10 mouse cellular contexts compared by ENCODE assay signal in the genomic region with DNA sequence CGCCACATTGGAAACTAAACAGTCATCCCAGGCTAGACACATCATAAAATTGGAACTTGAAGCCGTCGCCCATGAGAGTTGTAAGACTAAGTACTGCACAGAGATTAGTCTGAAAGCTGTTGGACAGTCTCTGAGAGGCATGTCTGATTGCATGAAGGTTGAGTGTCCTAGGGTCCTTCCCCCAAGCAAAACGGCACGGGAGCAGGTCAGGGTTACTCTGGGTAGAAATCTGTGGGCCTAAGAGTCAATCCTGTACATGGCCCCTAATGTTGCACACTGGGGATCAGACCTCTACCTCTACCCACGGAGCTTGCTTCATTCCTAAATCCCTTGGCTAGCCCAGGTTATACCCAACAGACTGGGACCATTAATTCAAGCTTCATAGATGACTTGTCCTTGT. TPM values are rescaled to one million over a fixed set of nuclear protein-coding genes. Genes with fewer than 3 reads are reported as not detected.
DNase-seq lines count a peak whose midpoint lies in the region; ATAC-seq and TF ChIP-seq lines count a peak whose summit lies in the region.
"Not testable (repeated sequence)": the region's sequence is repeated elsewhere in the genome, so short reads cannot be mapped to it uniquely, and the experiment has no call there.
"Had no signal": no experiment of that assay in that cellular context is flagged by ENCODE, and none has a peak within 500 bp of the region (broad histone marks: within the 10 kb centered on the region; RNA-seq: fewer than 3 reads in every experiment).

No protein-coding gene starts in this region.

- TF ChIP-seq POLR2A in bone marrow macrophage, adult 2 months (IDR thresholded peaks at IDR 0.05; ENCODE audit: borderline replicate concordance, low read depth, low read length), result not testable (repeated sequence)

- not testable (repeated sequence) for H3K4me1 ChIP-seq in ES-E14 (ENCODE audit: control insufficient read depth in 2 of 2, insufficient read depth in 2 of 2, low read length in 2 of 2, poor library complexity in 1 of 2); hindbrain, embryonic 14.5 days (replicated peaks; ENCODE audit: control insufficient read depth, insufficient read depth, low read length)
- H3K4me1 ChIP-seq in bone marrow macrophage, adult 2 months (ENCODE audit: control insufficient read depth, insufficient read depth, low read length), result peaks cover 16% of the 10 kb centered on the region

- not testable (repeated sequence) for DNase-seq in ES-E14 (ENCODE audit: low read depth, low spot score)
- peak; percentile 63 for DNase-seq in R1 (ENCODE audit: low read depth, low spot score)
- DNase-seq in heart, adult 11 months, result peak; percentile 53
- DNase-seq in hindbrain, embryonic 14.5 days (ENCODE audit: low spot score), result peak; percentile 10

- not testable (repeated sequence) for H3K4me2 ChIP-seq in hindbrain, embryonic 14.5 days (replicated peaks)

- H3K27ac ChIP-seq in ES-E14 (ENCODE audit: insufficient read depth, low read depth, low read length, poor library complexity, severe bottlenecking), result peak overlapping the region; percentile 64; the same call in 1 of the 2 replicates
- H3K27ac ChIP-seq in bone marrow macrophage, adult 2 months (ENCODE audit: insufficient read depth, low read depth, low read length), result peak overlapping the region; percentile 27
- not testable (repeated sequence) for H3K27ac ChIP-seq in hindbrain, embryonic 14.5 days
- 0 out of 2 replicates have a peak overlapping the region, but pooled peaks have one; percentile 17 for H3K27ac ChIP-seq in macrophage

- not testable (repeated sequence) for H3K9ac ChIP-seq in ES-E14 (ENCODE audit: insufficient read depth, low read depth, low read length, poor library complexity, severe bottlenecking); hindbrain, embryonic 14.5 days

- TF ChIP-seq CTCF in bone marrow macrophage, adult 2 months (IDR thresholded peaks at IDR 0.05; ENCODE audit: low read depth, low read length), result not testable (repeated sequence)

- WGBS in hindbrain, embryonic 14.5 days, result 98% methylated on average over 6 of the region's 6 CpGs
- 93% methylated on average over 5 of the region's 6 CpGs for WGBS in macrophage (ENCODE audit: missing documents)

- not testable (repeated sequence) for H3K36me3 ChIP-seq in ES-E14 (ENCODE audit: control insufficient read depth, insufficient read depth, low read length, poor library complexity, severe bottlenecking); hindbrain, embryonic 14.5 days (replicated peaks; ENCODE audit: control insufficient read depth, insufficient read depth); macrophage (ENCODE audit: inconsistent target)

- not testable (repeated sequence) for H3K27me3 ChIP-seq in hindbrain, embryonic 14.5 days (ENCODE audit: control insufficient read depth, insufficient read depth, low read length)

- H3K9me3 ChIP-seq in ES-E14 (ENCODE audit: control insufficient read depth, insufficient read depth, low read depth, low read length); hindbrain, embryonic 14.5 days (ENCODE audit: control insufficient read depth, low read length): not testable (repeated sequence)

- in situ Hi-C loops in ES-E14 (cut with MboI; ENCODE audit: low sequenced_read_pairs in 2 of 2, unreplicated experiment in 2 of 2), result not testable (repeated sequence)

- H3K4me3 ChIP-seq in ES-E14 (ENCODE audit: insufficient read depth in 1 of 2, low read depth in 1 of 2, low read length in 2 of 2, poor library complexity in 1 of 2, severe bottlenecking in 1 of 2); bone marrow macrophage, adult 2 months (ENCODE audit: insufficient read depth, low read length); hindbrain, embryonic 14.5 days (replicated peaks; ENCODE audit: low read length); macrophage (ENCODE audit: inconsistent target): not testable (repeated sequence)

- H3K79me2 ChIP-seq in macrophage (ENCODE audit: inconsistent target), result not testable (repeated sequence)

- ATAC-seq in hindbrain, embryonic 14.5 days (ENCODE audit: low FRiP score), result not testable (repeated sequence)

RNA-seq across cellular contexts. Expression of a gene that starts 25.8 kb away (rescaled TPM):
- 11.1 and 12.7 TPM in 2 replicates for total RNA-seq in ES-E14 (2012; rRNA removed)
- 101 and 107 TPM in 2 replicates for polyA plus RNA-seq in bone marrow macrophage, adult 2 months (2012; ENCODE audit: insufficient read depth, insufficient read length, missing spikeins)
- 27.6 and 31.5 TPM in 2 replicates for polyA plus RNA-seq in hindbrain, embryonic 14.5 days (2014; fragmentation: Nextera tagmentation; extraction: Ambion mirVana)
- 100 to 1,000 TPM in 4 of 26 experiments, 10 to 100 TPM in 22; 39.3 to 129 (median 67.8) TPM for total RNA-seq in macrophage (2018; cell fraction: chromatin; rRNA removed)
- total RNA-seq in macrophage (2018; cell fraction: cytosol; rRNA removed), result 100 to 1,000 TPM in 4 of 26 experiments, 10 to 100 TPM in 22; 42.0 to 109 (median 78.0) TPM
- 100 to 1,000 TPM in 2 of 26 experiments, 10 to 100 TPM in 24; 42.9 to 113 (median 70.4) TPM for total RNA-seq in macrophage (2018; cell fraction: nucleus; rRNA removed)
- polyA plus RNA-seq in macrophage (2018), result 77.4 to 167 TPM (median 84.9 TPM) in 3 replicates

RNA-seq across cellular contexts. Expression of a gene that starts 59.1 kb away (rescaled TPM):
- total RNA-seq in ES-E14 (2012; rRNA removed), result 0.21 and 0.22 TPM in 2 replicates
- polyA plus RNA-seq in bone marrow macrophage, adult 2 months (2012; ENCODE audit: insufficient read depth, insufficient read length, missing spikeins), result 1.1 and 1.4 TPM in 2 replicates
- 17.1 and 18.7 TPM in 2 replicates for polyA plus RNA-seq in hindbrain, embryonic 14.5 days (2014; fragmentation: Nextera tagmentation; extraction: Ambion mirVana)
- total RNA-seq in macrophage (2018; cell fraction: chromatin; rRNA removed), result 1 to 10 TPM in 4 of 26 experiments, under 1 TPM in 14, not detected in 8; 0.21 to 2.3 (median 0.56) TPM
- total RNA-seq in macrophage (2018; cell fraction: cytosol; rRNA removed), result 1 to 10 TPM in 12 of 26 experiments, under 1 TPM in 14; 0.14 to 1.9 (median 0.72) TPM
- total RNA-seq in macrophage (2018; cell fraction: nucleus; rRNA removed), result 1 to 10 TPM in 3 of 26 experiments, under 1 TPM in 19, not detected in 4; 0.12 to 2.2 (median 0.51) TPM
- polyA plus RNA-seq in macrophage (2018), result 0.98 to 1.6 TPM (median 1.5 TPM) in 3 replicates
- total RNA-seq: G1E, MEL had no signal
- polyA plus RNA-seq: activated CD4-positive, CD25-positive, alpha-beta regulatory T cell, adult 4 months; Patski had no signal
